Mouse (Mus musculus) cerebellum, postnatal 10 days (tissue): Measurements from ENCODE around the gene Gm45062.
"Not testable (repeated sequence)": the region's sequence is repeated elsewhere in the genome, so short reads cannot be mapped to it uniquely, and the experiment has no call there.

Source experiments
- DNase-seq, 2 experiments: peaks; one replicate each; pipeline ENCODE4 v3.0.0; 2021; ENCODE audit warnings: mixed read lengths in 2 of 2

Gm45062 gene

DNA sequence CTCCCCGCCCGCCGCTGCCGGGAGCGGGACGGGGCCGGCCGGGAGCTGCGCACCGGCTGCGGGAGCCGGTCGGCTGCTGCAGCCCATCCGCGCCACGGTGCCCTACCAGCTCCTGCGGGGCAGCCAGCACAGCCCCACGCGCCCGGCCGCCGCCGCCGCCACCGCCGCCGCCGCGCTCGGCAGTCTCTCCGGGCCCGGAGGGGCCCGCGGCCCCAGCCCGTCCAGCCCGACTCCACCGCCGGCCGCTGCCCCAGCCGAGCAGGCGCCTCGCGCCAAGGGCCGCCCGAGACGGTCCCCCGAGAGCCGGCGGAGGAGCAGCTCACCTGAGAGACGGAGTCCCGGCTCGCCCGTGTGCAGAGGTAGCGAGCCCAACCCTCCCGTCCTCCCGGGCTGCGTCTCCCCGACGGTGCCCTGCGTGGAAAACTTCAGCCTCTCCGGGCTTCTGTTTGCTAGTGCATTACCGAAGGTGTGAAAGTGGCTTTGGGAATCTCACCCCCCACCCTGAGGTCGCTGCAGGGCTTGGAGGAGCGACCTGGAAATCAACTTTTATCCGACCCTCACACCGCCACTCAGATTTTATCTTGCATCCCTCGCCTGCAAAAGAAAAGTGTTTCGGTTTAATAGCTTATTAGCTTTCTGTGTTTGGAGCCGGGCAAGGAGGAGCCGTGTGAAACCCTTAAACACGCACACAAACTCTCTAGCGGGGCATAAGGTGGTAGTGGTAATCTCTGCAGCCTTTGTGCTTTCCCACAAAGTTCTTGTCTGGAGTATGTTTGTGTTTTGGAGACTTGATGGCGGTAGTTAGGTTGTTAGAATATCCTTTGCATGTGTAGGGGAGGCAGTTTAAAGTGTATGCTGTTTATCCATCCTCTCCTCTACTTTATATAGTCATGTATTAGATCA is 251.0 kb downstream of the Gm45062 start:
- DNase-seq: peak; percentile 67 to 70

- DNase-seq: peak in 1 of 2 experiments; percentile 31
These were observed 251.7 kb downstream of the Gm45062 start for GRCm38 (mm10) chr6:8510864-8511428.

DNA sequence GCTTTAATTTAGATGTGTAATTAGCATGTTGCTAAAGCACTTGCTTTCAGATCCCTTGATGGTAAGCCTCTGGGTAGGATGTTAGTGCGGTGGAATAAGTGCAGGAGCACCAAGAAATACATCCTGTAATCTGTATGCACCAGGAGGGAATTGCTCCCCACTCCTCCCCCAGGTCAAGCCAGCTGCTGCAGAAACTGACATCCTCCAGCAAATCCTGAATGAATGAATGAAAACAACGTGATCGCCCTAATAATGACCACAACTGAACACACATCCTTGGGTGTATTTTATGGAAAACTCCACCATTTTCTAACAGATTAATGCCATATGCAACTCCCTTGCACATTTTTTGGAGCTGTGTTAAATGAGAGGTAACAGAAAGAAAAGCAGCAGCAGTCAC is 252.2 kb downstream of the Gm45062 start:
- peak; percentile 25 to 39 for DNase-seq

DNA sequence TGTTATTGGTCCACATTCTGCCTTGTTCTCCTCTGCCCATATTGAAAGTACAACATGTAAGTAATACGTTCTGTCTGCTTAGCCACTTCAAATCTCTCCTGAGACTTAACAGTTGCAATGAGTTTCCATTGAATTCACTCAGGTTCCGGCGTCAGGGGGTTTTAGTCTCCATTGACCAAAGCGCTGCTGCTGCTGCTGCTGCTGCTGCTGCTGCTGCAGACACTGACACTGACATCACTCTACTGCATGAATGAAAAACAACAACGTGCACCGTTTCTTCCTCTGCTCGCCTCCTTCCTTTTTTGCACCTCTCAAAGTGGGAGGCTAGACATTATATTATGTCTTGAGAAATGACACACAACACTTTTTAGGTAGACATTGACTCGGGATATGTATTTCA is 253.2 kb downstream of the Gm45062 start:
- DNase-seq: peak; percentile 21 to 39

DNA sequence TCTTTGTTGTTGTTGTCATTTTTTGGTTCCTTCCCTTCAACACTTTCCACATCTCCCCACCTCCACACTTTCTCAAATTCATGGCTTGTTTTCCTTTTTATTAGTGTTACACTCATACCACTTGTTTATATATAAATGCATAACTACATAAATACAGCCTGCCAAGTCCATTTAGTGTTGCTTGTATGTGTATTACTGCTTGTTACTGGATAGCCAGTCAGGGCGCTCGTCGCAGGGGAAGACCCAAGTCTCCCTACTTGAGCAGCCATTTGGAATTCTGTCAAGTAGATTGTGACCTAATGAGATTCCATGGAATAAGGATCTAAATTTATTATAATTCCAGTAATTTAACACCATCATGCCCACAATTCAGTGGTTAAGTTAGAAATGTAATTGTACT is 260.4 kb downstream of the Gm45062 start:
- no peak for DNase-seq

DNA sequence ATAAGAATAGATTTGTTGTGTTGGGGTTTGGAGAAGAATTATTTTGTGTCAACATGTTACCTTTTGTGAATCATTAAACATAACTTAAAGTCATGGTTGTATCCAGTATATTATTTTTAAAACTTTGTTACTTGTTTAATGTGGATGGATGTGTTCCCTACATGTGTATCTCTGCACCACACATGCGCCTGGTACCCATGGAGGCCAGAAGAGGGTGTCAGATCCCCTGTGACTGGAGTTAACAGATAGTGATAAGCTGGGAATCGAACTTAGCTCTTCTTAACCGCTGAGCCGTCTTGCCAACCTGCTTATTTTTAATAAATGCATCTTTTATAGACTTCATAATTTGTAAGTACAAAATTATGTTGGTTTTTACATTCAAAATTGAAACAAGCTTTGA is 262.0 kb downstream of the Gm45062 start:
- DNase-seq: no peak

- DNase-seq: no peak
These were observed 265.5 kb downstream of the Gm45062 start for GRCm38 (mm10) chr6:8524717-8525116.

- DNase-seq: no peak
These were observed 272.0 kb downstream of the Gm45062 start for GRCm38 (mm10) chr6:8531104-8531894.

GRCm38 (mm10) chr6:8536944-8537343 is 277.7 kb downstream of the Gm45062 start:
- no peak for DNase-seq

DNA sequence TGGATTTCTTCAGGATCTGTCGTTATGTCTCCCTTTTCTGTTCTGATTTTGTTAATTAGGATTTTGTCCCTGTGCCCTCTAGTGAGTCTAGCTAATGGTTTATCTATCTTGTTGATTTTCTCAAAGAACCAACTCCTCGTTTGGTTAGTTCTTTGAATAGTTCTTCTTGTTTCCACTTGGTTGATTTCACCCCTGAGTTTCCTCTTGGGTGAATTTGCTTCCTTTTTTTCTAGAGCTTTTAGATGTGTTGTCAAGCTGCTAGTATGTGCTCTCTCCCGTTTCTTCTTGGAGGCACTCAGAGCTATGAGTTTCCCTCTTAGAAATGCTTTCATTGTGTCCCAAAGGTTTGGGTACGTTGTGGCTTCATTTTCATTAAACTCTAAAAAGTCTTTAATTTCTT is 282.3 kb downstream of the Gm45062 start:
- DNase-seq: not testable (repeated sequence)

DNA sequence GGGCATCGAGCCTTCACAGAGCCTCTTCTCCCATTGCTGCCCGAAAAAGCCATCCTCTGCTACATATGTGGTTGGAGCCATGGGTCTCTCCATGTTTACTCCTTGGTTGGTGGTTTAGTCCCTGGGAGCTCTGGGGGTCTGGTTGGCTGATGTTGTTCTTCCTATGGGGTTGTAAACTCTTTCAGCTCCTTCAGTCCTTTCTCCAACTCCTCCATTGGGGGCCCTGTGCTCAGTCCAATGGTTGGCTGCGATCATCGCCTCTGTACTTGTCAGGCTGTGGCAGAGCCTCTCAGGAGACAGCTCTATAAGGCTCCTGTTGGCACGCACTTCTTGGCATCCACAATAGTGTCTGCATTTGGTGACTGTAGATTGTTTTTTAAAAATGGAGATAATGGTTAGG is 285.6 kb downstream of the Gm45062 start:
- peak; percentile 14 to 23 for DNase-seq

DNA sequence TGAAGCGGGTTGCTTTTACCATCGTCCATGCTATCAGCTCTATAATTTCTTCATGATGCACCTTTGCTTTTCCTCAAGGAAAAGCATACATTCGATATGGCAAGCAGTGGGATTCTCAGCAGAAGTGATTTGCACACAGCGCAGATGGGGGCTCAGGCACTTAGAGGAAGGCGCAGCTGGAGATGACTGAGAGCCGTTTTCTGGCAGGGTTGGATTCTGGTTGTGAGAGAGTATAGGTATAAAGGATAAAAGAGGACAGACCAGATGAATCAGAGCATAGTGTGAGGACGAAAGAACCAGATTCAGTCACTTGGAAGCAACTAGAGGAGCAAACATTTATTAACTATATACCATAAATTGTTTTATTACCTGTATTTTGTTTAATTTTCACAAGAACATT is 286.5 kb downstream of the Gm45062 start:
- no peak for DNase-seq

DNA sequence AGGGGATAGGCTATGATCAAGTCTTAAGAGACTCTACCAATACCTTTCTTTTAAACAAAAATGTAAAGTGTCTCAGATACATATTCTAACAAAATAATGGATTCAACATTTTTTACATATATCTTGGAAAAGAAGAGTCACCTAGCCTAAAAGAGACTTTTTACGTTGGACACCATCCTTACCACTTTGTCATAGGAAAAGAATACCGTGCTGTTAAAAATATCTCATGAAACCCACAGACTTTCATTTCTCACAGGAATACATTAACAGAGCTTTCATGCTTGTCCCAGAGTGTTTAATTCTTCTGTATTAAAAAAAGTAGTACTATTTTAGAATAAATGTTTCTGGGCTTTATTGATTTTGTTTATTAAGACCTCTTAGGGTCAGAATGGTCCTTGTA is 291.9 kb downstream of the Gm45062 start:
- DNase-seq: no peak

GRCm38 (mm10) chr6:8556849-8557571 is 297.8 kb downstream of the Gm45062 start:
- DNase-seq: no peak

- no peak for DNase-seq
These were observed 301.4 kb downstream of the Gm45062 start for GRCm38 (mm10) chr6:8560682-8561081.

DNA sequence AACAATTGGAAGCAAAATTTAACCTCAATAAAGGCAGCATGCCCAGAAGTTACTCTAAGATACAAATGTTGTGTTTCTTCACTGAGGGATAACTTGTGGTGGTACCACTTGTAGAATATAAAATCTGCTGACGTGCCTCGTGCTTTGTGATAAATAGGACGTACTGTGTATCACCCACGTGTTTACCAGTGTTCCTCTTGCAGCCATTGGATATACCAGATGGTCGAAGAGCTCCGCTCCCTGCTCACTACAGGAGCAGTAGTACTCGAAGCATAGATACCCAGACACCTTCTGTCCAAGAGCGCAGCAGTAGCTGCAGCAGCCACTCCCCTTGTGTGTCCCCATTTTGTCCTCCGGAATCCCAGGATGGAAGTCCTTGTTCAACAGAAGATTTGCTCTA is 323.1 kb downstream of the Gm45062 start:
- DNase-seq: peak in 1 of 2 experiments; percentile 9

- DNase-seq: no peak
These were observed 324.6 kb downstream of the Gm45062 start for GRCm38 (mm10) chr6:8583892-8584291.

DNA sequence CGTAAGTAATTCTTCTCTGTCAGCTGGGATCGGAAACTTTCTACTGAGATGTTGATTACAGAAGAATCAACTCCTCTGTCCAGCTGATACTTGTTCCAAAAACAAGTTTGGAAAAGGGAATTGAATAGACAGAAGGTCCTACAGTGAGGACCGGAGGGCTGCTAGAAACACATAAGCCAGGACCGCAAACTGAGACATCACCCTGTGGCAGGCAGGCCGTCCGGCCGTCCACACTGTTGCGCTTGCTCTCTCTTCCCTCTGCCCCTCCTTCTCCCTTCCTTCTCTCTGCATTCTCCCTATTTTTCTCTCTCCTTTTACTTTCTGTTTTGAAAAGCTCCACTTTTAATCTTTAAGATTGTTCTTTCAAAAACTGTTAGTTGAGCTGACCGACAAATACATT is 332.4 kb downstream of the Gm45062 start:
- DNase-seq: peak in 1 of 2 experiments; percentile 23

- DNase-seq: no peak
These were observed 358.1 kb downstream of the Gm45062 start for GRCm38 (mm10) chr6:8617369-8617768.

DNA sequence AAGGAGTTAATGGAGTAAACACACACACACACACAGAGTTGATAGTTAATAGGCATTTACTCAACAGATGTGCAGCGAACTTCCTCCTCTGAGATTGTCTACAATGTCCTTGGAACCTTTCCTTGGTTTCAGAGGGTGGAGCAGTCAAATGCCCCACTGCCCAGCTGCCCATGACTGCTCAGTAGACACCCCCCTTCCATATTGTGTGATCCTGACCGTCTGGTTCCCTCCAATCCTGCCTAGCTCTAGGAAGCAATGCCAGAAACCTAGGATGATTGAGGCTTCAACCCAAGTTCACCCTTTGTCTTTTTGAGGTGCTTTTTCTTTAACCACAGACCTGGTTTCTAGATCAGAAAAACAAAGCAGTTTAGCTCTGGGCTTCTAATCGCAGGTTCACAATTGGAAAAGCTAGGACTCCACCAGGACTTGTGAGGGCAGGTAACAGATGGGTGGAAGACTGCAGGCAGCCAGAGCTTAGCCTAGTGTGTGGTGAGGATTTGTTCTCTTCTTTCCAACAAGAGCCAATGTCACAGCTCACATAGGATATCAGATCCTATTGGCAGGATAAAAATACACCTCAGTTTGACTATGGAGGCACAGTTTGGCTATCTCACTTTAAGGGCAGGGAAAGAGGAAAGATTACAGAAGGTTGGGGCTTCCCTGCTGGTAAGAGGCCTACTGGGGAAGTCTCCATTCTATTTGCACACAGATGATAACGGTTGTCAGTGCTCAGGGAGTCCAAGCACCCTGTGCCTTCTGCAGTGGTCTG is 360.5 kb downstream of the Gm45062 start:
- DNase-seq: peak; percentile 65 to 73

DNA sequence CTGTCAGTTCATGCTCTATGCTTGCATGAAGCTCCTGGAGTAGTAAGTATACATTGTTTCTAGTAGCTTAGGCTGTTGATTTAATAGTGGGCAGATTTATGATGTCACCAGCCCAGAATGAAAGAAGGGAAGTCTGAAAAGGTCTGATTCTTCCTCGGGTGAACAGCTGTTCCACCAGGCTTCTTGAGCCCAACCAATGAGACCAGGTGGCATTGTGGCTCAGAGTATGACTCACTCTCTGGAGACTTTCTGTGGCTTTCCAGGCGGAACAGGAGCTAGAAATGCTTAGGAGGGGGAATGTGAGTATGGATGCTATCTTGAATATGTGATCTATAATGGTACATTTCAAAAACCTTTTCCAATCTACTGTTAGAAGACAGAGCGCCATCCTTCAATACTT is 363.8 kb downstream of the Gm45062 start:
- no peak for DNase-seq

DNA sequence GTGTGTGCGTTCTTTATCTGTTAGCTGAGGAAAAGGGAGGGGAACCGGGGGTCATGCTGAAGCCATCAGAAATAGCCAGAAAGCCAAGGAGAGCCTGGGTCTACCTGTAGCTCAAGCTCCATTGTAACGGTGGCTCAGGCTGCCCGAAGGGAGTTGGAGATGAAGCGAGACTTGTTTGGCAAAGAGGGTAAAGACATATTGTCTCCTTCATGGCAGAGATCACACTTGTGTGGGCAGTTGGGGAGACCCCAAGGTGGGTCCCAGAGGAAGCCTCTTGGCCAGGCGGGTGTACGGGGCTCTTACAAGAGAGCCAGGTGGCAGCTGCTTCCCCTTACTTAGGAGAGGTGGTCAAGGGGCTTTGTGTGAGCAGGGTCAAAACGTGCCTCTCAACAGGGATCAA is 369.0 kb downstream of the Gm45062 start:
- DNase-seq: no peak
